Mouse (Mus musculus) lung, embryonic 15.5 days (tissue): ENCODE measurements around the gene Ablim1. TPM values are rescaled to one million over a fixed set of nuclear protein-coding genes. Genes with fewer than 3 reads are reported as not detected.
A peak's percentile ranks its signal among the peaks of the same experiment; 100 is the strongest.

Experiments used
- ATAC-seq: fragments of 200-750 bp; cut with Nextera tagmentation; 2 replicates; pipeline ENCODE4 v1.8.0; 2017; ENCODE audit warnings: moderate number of reproducible peaks, borderline replicate concordance; ENCODE audit not compliant: low FRiP score, low TSS enrichment; ENCODE audit errors: extremely low read depth
- H3K27ac ChIP-seq: fragments of 300-500 bp; sonication (generic); 2 replicates; pipeline ENCODE4 v1.5.1; 2015; ENCODE audit warnings: moderate library complexity, mild to moderate bottlenecking, inconsistent platforms
- H3K27me3 ChIP-seq: fragments of 300-500 bp; sonication (generic); 2 replicates; pipeline ENCODE4 v1.6.1; 2015; ENCODE audit warnings: inconsistent platforms
- H3K36me3 ChIP-seq: fragments of 300-500 bp; sonication (generic); 2 replicates; pipeline ENCODE4 v1.6.1; 2015; ENCODE audit warnings: inconsistent platforms
- H3K4me1 ChIP-seq: fragments of 300-500 bp; sonication (generic); 2 replicates; pipeline ENCODE4 v1.6.1; 2015; ENCODE audit warnings: inconsistent platforms
- H3K4me2 ChIP-seq: fragments of 300-500 bp; sonication (generic); 2 replicates; pipeline ENCODE4 v1.6.1; 2015; ENCODE audit warnings: inconsistent platforms, mild to moderate bottlenecking, moderate library complexity
- H3K4me3 ChIP-seq: fragments of 300-500 bp; sonication (generic); 2 replicates; pipeline ENCODE4 v1.5.1; 2015; ENCODE audit warnings: mild to moderate bottlenecking, inconsistent platforms
- H3K9ac ChIP-seq: fragments of 300-500 bp; sonication (generic); 2 replicates; pipeline ENCODE4 v1.6.1; 2015; ENCODE audit warnings: inconsistent platforms
- H3K9me3 ChIP-seq: fragments of 300-500 bp; sonication (generic); 2 replicates; pipeline ENCODE4 v1.6.1; 2016; ENCODE audit warnings: inconsistent platforms
- WGBS: fragments of 180-500 bp; shearing (Covaris S2); methylation state at CpG from one replicate; pipeline ENCODE4 v1.1.7; 2015; 5-methylcytosine and 5-hydroxymethylcytosine counted together
- polyA plus RNA-seq: library from polyadenylated mRNA; unstranded; fragments of >200 nt; fragmentation: Nextera tagmentation; extraction: Ambion mirVana; gene quantifications from 2 replicates; pipeline ENCODE4 v1.2.1, GENCODE M21; 2015

Gene Ablim1
- polyA plus RNA-seq, 1 experiment from 2014 or later: 48.2 TPM

- WGBS: 41% methylated on average over 9 of the region's 9 CpGs
- H3K4me3 ChIP-seq: no peak overlapping the region
- peak; percentile 62; the same call in 1 of the 2 replicates for ATAC-seq
- no peak overlapping the region for H3K4me2 ChIP-seq
- H3K9me3 ChIP-seq: no peaks in the 10 kb centered on the region
- no peak overlapping the region for H3K9ac ChIP-seq
- H3K4me1 ChIP-seq: peaks cover 21% of the 10 kb centered on the region
- no peaks in the 10 kb centered on the region for H3K27me3 ChIP-seq
- no peak overlapping the region for H3K27ac ChIP-seq
- H3K36me3 ChIP-seq: no peaks in the 10 kb centered on the region
These were observed 61.8 kb downstream of the Ablim1 start for GRCm38 (mm10) chr19:57252692-57253448.

- ATAC-seq: no peak
- H3K9ac ChIP-seq: no peak overlapping the region
- H3K36me3 ChIP-seq: no peaks in the 10 kb centered on the region
- no peak overlapping the region for H3K27ac ChIP-seq
- H3K4me2 ChIP-seq: no peak overlapping the region
- peaks cover 18% of the 10 kb centered on the region for H3K4me1 ChIP-seq
- no peaks in the 10 kb centered on the region for H3K9me3 ChIP-seq
- no peaks in the 10 kb centered on the region for H3K27me3 ChIP-seq
- H3K4me3 ChIP-seq: no peak overlapping the region
- 50% methylated on average over 5 of the region's 5 CpGs for WGBS
These were observed 65.9 kb downstream of the Ablim1 start for GRCm38 (mm10) chr19:57248781-57249180.

DNA sequence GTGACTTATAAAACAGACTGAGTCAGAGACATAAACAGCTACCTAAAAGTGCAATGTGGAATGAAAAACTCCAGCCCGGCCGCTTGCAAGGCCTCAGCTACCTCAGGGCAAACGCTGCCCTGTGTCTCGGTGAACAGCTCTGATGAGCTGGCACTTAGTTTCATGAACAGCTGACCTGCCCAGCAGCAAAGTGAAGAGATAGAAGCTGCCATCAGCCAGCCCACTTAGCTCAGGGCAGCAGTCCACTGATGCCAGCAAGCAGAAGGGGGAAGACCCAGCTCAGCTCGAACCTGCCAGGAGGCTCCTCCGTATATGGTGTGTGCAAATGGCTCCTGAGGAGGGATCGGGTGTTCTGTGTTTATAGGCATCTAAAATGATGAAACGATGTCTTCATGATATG, 67.5 kb downstream of the Ablim1 start:
- no peaks in the 10 kb centered on the region for H3K9me3 ChIP-seq
- no peak overlapping the region for H3K9ac ChIP-seq
- WGBS: 75% methylated on average over 8 of the region's 8 CpGs
- no peak overlapping the region for H3K27ac ChIP-seq
- H3K36me3 ChIP-seq: no peaks in the 10 kb centered on the region
- peaks cover 24% of the 10 kb centered on the region for H3K4me1 ChIP-seq
- no peak overlapping the region for H3K4me2 ChIP-seq
- no peak overlapping the region for H3K4me3 ChIP-seq
- no peak for ATAC-seq
- no peaks in the 10 kb centered on the region for H3K27me3 ChIP-seq

GRCm38 (mm10) chr19:57244281-57244680, 70.4 kb downstream of the Ablim1 start:
- 65% methylated on average over 7 of the region's 7 CpGs for WGBS
- Histone ChIP-seq H3K4me2 (no peak overlapping the region), H3K4me1 (peaks cover 36% of the 10 kb centered on the region), H3K27me3 (no peaks in the 10 kb centered on the region), H3K27ac (no peak overlapping the region), H3K9me3 (no peaks in the 10 kb centered on the region), H3K9ac (no peak overlapping the region), H3K36me3 (no peaks in the 10 kb centered on the region), H3K4me3 (no peak overlapping the region)
- no peak for ATAC-seq

GRCm38 (mm10) chr19:57243606-57244005, 71.1 kb downstream of the Ablim1 start:
- Histone ChIP-seq H3K9ac (no peak overlapping the region), H3K4me2 (no peak overlapping the region), H3K27ac (no peak overlapping the region), H3K4me1 (peaks cover 43% of the 10 kb centered on the region), H3K4me3 (no peak overlapping the region), H3K9me3 (no peaks in the 10 kb centered on the region), H3K36me3 (no peaks in the 10 kb centered on the region), H3K27me3 (no peaks in the 10 kb centered on the region)
- 65% methylated on average over 8 of the region's 8 CpGs for WGBS
- no peak for ATAC-seq

- Histone ChIP-seq H3K9ac (no peak overlapping the region), H3K9me3 (no peaks in the 10 kb centered on the region), H3K4me1 (peaks cover 47% of the 10 kb centered on the region), H3K36me3 (no peaks in the 10 kb centered on the region), H3K4me2 (no peak overlapping the region), H3K4me3 (no peak overlapping the region), H3K27me3 (no peaks in the 10 kb centered on the region), H3K27ac (no peak overlapping the region)
- WGBS: 69% methylated on average over 12 of the region's 12 CpGs
- no peak for ATAC-seq
These were observed 71.5 kb downstream of the Ablim1 start for GRCm38 (mm10) chr19:57243191-57243590.

DNA sequence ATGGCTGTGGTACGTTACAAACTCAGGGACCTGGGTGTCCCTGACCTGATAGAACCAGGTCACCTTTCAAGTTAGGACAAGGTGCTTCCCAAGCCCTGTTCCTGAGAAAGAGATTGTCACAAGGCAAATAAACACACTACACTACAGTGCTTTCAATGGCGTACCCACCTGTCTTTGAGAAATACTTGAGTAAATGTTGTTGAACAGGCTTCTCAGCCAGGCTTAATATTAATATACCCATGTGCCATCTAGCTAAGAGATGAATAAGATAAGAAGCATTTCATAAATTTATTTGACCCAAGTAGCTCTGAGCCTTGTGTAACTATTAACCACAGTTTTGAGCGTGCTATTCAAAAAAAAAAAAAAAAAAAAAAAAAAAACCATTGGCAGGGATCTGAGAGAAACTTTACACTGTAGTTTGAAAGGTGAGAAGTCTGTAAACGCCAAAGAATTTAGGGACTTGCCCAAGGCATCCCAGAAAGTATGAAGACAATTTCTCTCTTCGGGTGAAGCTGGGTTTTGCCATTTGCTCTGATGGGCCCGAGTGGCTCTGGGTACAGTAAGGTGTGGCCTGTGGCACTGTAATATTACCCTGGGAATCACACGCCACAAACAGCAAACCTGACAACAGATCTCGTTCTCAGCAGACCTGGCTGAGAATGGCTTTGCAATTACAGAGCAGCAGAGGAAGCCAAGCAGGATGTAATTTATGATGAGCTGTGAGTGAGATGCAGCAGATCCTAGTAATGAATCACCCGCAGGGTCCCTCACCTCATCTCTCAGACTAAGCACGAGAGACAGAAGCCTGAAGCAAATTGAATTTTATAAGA, 73.1 kb downstream of the Ablim1 start:
- H3K4me2 ChIP-seq: no peak overlapping the region
- H3K27ac ChIP-seq: peak overlapping the region; percentile 48; the same call in 1 of the 2 replicates
- no peaks in the 10 kb centered on the region for H3K9me3 ChIP-seq
- no peak overlapping the region for H3K4me3 ChIP-seq
- H3K9ac ChIP-seq: no peak overlapping the region
- no peaks in the 10 kb centered on the region for H3K36me3 ChIP-seq
- 36% methylated on average over 10 of the region's 10 CpGs for WGBS
- peaks cover 48% of the 10 kb centered on the region for H3K4me1 ChIP-seq
- no peaks in the 10 kb centered on the region for H3K27me3 ChIP-seq
- ATAC-seq: no peak

- no peaks in the 10 kb centered on the region for H3K36me3 ChIP-seq
- H3K4me2 ChIP-seq: no peak overlapping the region
- H3K9me3 ChIP-seq: no peaks in the 10 kb centered on the region
- no peak overlapping the region for H3K27ac ChIP-seq
- no peak overlapping the region for H3K9ac ChIP-seq
- no peak for ATAC-seq
- H3K27me3 ChIP-seq: no peaks in the 10 kb centered on the region
- 62% methylated on average over 6 of the region's 6 CpGs for WGBS
- no peak overlapping the region for H3K4me3 ChIP-seq
- peaks cover 47% of the 10 kb centered on the region for H3K4me1 ChIP-seq
These were observed 74.5 kb downstream of the Ablim1 start for GRCm38 (mm10) chr19:57240259-57240658.

DNA sequence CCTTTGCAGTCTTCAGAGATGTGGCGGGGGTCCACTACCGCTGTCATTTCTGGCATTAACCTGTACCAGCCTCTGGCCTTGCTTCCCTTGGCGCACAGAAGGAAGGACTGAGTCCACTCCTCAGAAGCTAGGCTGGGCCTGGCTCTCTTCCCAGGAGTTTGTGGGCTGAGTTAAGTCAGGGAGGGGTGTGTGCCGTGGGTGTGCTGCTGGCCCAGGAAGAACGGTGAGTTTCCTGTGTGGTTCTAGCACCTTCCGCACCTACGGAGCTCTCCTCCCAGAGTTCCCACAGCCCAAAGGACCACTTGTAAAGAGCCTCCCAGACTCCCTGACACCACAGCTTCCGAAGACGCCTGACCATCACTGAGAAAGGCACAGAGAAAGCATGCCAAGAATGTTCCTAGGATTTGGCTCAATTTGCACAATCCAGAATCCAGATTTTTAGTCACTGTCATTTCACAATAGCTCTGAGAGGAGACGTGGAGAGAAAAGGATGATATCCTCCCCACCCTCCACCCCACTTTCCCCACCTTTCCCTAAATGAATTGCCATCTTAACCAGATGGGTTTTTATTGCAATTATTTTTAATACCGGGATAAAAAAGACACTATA, 75.4 kb downstream of the Ablim1 start:
- peak; percentile 46; the same call in 1 of the 2 replicates for ATAC-seq
- H3K27ac ChIP-seq: peak overlapping the region; percentile 67
- no peaks in the 10 kb centered on the region for H3K9me3 ChIP-seq
- H3K36me3 ChIP-seq: no peaks in the 10 kb centered on the region
- no peak overlapping the region for H3K9ac ChIP-seq
- 33% methylated on average over 11 of the region's 11 CpGs for WGBS
- H3K4me2 ChIP-seq: peak overlapping the region; percentile 46
- H3K4me1 ChIP-seq: peaks cover 47% of the 10 kb centered on the region
- H3K4me3 ChIP-seq: no peak overlapping the region
- no peaks in the 10 kb centered on the region for H3K27me3 ChIP-seq

- no peaks in the 10 kb centered on the region for H3K9me3 ChIP-seq
- ATAC-seq: no peak
These were observed 76.3 kb downstream of the Ablim1 start for GRCm38 (mm10) chr19:57238461-57238860.

GRCm38 (mm10) chr19:57237534-57237933, 77.2 kb downstream of the Ablim1 start:
- Histone ChIP-seq H3K9ac (no peak overlapping the region), H3K27me3 (no peaks in the 10 kb centered on the region), H3K4me3 (no peak overlapping the region), H3K4me2 (no peak overlapping the region), H3K9me3 (no peaks in the 10 kb centered on the region), H3K4me1 (peaks cover 38% of the 10 kb centered on the region), H3K27ac (no peak overlapping the region), H3K36me3 (no peaks in the 10 kb centered on the region)
- no peak for ATAC-seq
- 65% methylated on average over 6 of the region's 6 CpGs for WGBS

More at GRCm38 (mm10) chr19:57238461-57238860, 76.3 kb downstream of the Ablim1 start:
- H3K4me1 ChIP-seq: peaks cover 43% of the 10 kb centered on the region
- H3K27ac ChIP-seq: no peak overlapping the region
- no peaks in the 10 kb centered on the region for H3K36me3 ChIP-seq
- WGBS: 53% methylated on average over 7 of the region's 7 CpGs
- no peak overlapping the region for H3K4me2 ChIP-seq
- no peak overlapping the region for H3K4me3 ChIP-seq
- no peaks in the 10 kb centered on the region for H3K27me3 ChIP-seq
- no peak overlapping the region for H3K9ac ChIP-seq

DNA sequence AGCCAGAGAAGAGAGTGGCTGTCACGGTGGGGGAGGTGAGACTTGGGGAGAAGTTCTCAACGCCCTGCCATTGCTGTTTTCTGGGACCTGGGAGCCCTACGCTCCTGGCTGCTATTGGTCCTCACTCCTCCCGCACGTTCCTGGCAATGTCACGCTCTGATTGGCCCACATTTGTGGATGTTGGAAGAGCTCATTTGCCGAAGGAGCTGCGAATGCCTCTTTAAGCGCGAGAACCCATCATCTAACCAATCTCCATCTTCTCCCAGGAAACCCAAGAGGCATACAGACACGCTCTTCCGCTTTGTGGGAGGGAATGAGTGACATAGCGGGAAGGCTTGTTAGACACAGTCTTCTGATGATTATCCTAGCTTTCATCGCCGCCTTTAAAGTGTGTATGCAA, 78.1 kb downstream of the Ablim1 start:
- Histone ChIP-seq H3K9me3 (no peaks in the 10 kb centered on the region), H3K9ac (no peak overlapping the region), H3K27ac (no peak overlapping the region), H3K4me2 (no peak overlapping the region), H3K4me3 (no peak overlapping the region), H3K4me1 (peaks cover 30% of the 10 kb centered on the region), H3K27me3 (no peaks in the 10 kb centered on the region), H3K36me3 (no peaks in the 10 kb centered on the region)
- 80% methylated on average over 15 of the region's 15 CpGs for WGBS
- no peak for ATAC-seq
